Mouse (Mus musculus): ENCODE measurements around the gene Rpl19.

DNA sequence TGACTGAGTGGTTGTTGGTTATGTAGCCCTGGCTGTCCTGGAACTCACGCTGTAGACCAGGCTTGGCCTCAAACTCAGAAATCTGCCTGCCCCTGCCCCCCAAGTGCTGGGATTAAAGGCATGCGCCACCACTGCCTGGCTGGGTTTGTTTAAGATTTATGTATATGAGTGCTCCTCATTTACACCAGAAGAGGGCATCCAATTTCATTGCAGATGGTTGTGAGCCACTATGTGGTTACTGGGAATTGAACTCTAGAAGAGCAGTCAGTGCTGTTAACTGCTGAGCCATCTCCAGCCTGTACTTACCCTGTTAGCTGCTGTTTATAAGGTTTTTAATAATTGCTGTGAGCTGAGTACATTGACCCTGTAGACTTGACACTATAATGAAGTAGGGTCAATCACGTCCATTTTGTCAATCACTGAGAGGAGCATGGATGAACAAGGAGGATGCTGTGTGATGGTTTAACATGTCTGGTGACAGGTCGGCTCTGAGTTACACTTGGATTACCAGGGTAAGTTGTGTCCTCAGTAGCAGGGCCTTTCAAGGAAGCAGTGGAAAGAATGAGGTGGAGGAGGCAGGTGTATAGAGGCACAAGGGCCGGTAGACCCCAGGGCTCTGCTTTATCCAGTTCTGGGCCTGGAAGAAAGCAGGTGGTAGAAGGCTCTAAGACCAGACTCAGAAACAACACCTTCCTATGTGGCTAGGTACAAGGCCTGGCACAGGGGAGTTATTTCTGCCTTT, 4.4 kb downstream of the Rpl19 start:
- no peak for TF ChIP-seq POLR2A (IDR thresholded peaks at IDR 0.05; ENCODE audit: insufficient read depth, low read depth, low read length)
- no peak for TF ChIP-seq CTCF (IDR thresholded peaks at IDR 0.05; ENCODE audit: insufficient read depth, low read depth, low read length)
